Mouse (Mus musculus) spleen, adult 18-20 months (tissue): ENCODE results near the gene Ccdc162.

Experiments used
- DNase-seq, 2 experiments: peaks; one replicate each; pipeline ENCODE4 v3.0.0; 2022; ENCODE audit warnings: mixed read lengths in 2 of 2

The Ccdc162 gene

GRCm38 (mm10) chr10:41716029-41716897, at the start of gene Ccdc162:
Gene Ccdc162, minus strand, starts transcription at chr10:41716634.
- DNase-seq: no peak

DNA sequence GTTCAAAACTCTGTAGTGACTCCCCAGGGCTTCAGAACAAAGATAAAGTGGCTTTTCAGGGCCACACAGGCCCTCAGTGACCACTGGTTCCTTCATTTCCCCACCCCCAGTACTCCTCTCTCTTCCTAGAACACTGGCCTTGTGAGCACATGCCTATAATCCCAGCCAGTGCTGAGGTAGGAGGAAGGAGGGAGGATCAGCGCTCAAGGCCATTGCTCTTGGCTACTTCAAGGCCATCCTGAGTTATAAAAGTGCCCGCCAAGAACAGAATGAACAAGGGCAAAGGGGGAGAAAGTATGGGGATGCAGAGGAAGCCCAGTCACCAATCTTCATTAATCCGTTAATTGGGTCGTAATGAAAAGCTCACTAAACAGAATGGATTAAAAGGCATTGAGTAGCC, 49.2 kb upstream of the Ccdc162 start:
- no peak for DNase-seq

DNA sequence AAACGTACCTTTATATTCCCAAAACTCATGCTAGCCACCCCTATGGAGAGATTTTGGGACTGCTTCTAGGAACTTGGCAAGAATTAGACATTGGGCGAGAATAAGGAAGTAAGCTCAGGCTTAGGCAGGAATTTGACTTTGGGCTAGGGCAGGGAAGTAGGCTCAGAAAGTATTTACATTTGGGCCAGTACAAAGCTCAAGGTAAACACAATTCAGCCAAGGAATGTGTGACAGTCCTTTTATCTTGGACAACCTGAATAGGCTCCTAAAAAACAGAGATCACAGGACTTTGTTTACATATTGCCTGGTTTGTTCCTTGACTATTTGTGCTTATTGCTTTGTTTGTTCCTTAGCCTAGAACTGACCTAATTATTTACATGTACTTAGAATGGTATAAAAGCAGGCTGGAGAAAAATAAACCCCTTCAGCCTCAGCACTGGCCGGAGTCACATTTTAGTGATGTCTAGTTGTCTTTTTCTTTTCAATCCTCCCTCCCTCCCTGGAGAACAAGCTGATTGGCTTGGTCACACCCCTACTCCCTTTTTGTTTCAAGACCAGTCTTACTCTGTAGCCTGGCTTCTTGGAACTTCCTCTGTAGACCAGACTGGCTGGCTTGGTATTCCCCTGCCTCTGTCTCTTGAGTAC, 47.4 kb upstream of the Ccdc162 start:
- DNase-seq: no peak

- DNase-seq: no peak
Observed at GRCm38 (mm10) chr10:41760866-41761265, 44.4 kb upstream of the Ccdc162 start.

GRCm38 (mm10) chr10:41758041-41758440, 41.6 kb upstream of the Ccdc162 start:
- no peak for DNase-seq

GRCm38 (mm10) chr10:41757226-41757625, 40.8 kb upstream of the Ccdc162 start:
- DNase-seq: no peak

- no peak for DNase-seq
Observed at GRCm38 (mm10) chr10:41751867-41752480, 35.5 kb upstream of the Ccdc162 start.

DNA sequence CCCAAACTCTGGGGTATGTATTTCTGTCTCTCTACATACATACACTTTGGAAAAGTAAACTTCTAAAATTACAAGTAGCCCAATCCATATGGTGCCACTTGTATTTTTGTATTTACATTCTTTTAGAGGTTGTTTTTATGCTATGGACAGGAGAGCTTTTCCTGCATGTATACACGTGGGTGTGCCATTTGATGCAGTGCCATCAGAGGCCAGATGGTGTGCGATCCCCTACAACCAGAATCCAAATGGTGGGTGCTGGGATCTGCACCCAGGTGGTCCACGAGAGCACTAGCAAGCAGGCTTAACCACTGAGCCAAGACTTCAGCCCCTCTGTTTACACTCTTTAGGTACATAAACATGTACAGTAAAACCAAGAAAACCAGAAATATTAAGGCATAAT, 32.9 kb upstream of the Ccdc162 start:
- DNase-seq: no peak

- no peak for DNase-seq
Observed at GRCm38 (mm10) chr10:41746554-41746953, 30.1 kb upstream of the Ccdc162 start.

GRCm38 (mm10) chr10:41744006-41744405, 27.6 kb upstream of the Ccdc162 start:
- no peak for DNase-seq

- no peak for DNase-seq
Observed at GRCm38 (mm10) chr10:41740221-41740620, 23.8 kb upstream of the Ccdc162 start.

GRCm38 (mm10) chr10:41737245-41737644, 20.8 kb upstream of the Ccdc162 start:
- DNase-seq: no peak

DNA sequence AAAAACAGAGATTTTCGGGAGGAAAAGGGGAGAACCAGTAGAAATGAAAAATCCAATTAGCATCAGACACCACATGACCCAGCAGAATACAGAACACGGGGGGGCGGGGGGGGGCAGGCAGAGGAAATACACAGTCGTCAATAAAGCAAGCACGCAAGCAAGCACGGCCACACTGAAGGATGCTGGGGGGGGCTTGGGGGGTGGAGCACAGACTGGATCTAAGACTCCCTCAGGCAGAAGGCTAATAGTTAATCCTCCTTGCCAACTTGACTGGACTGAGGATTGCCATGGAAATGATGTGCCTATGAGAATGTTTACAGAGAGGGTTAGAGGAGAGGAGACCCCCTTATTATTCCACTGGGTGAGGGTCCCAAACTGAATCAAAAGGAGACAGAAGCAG, 19.0 kb upstream of the Ccdc162 start:
- no peak for DNase-seq

DNA sequence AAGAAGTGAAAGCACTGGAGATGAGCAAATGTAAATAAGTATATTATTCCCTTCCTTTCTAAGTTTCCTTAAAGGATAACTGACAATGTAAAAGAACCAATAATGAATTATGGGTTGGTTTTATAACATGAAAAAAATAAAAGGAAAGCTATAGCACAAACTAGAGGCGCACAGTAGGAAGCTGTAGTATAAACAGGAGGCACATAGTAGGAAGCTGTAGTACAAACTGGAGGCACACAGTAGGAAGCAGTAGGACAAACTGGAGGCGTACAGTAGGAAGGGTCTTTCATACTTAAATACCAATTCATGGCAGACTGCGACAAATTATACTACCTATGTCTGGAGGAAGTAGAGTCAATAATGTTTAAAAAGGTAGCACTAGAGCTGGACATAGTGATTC, 16.8 kb upstream of the Ccdc162 start:
- no peak for DNase-seq

GRCm38 (mm10) chr10:41731932-41732331, 15.5 kb upstream of the Ccdc162 start:
- no peak for DNase-seq

DNA sequence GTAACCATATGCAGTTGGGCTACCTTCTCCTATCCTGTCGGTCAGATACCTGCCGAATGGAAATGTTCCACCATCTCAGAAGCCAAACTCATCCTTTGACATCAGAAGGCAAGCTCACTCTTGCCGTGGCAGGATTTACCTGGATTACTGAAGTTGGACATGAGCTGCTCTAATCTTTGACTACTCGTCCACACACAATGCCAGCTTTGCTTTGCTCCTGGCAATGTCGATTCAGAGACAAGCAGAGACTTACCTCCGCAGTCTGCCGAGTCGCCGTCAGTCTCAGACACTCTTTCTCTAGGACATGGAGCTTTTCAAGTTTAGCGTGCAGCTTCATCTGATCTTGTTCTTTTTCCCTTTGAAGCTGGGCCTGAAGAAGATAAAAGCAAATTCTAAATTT, 14.3 kb upstream of the Ccdc162 start:
- no peak for DNase-seq

- DNase-seq: no peak
Observed at GRCm38 (mm10) chr10:41726215-41726614, 9.8 kb upstream of the Ccdc162 start.

DNA sequence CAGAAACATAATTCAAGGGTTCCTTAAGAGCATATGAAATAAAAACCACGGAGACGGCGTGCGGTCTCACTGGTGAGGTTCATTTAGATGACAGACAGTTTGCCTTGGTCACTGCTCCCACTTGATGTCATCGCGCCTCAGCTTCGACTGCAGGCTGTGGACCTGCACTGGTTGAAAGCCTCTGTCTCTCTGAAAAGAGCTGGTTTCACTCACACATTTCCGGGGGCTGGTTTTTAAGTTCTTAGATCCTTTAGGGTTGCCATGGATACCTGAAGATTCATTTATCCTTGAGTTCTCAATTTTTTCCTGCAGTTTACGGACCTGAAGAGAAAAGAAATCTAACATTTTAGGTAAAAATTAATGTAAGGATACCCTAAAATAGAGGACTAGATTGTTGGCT, 3.2 kb upstream of the Ccdc162 start:
- DNase-seq: no peak

GRCm38 (mm10) chr10:41715557-41715956, 877 bp downstream of the Ccdc162 start:
- no peak for DNase-seq

DNA sequence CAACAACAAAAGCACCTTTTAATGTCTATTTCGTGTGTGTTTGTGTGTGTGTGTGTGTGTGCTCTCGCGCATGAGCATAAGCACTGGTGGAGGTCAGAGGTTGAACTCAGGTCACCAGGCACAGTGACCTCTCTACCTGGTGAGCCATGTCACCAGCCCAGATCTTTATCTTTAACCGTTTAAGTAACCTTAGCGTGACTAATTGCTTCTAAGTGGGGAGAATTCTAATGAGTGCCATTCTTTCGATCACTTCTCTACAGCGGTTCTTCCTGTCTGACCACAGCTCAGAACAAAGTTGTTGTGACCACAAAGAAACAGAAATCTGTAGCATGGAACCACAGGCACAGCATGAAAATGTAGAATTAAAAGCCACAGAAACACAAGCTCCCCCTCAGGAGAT, 5.0 kb downstream of the Ccdc162 start:
- DNase-seq: no peak

GRCm38 (mm10) chr10:41710773-41711172, 5.7 kb downstream of the Ccdc162 start:
- no peak for DNase-seq

DNA sequence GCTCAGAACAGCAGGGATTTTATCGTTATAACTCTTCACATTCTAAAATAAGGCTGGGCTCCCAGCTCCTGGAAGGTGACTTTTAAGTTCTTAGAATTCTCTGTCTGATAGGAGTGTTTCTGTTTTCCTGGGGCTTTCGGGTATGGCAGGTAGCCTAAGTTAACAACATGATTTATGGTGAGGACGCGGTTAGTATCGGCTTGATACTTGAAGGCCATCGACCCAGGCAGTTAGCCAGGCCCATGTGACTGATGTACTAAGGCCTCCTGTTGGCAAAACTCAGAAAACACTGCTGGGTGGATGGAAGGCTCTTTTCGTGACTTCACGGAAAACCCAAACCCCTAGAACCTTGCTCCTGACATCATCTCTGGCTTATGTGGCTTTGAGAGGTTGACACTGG, 7.1 kb downstream of the Ccdc162 start:
- no peak for DNase-seq

DNA sequence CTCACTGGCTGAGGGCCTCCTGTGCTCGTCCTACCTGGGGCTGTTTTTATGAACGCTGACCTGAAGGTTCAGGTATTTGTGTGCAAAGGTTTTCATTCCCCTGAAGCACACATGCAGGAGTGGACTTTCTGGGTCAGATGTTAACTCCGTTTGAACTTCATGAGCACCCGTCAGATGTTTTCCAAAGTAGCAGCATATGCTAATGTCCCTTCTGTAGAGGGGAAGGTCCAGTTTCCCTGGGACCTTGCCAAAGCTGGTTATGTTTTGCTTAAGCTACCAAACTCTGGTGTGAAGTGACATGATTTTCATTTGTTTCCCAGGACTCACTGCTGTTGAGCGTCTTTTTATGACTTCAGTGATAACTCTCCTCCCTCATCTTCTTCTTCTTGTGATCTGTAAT, 16.8 kb downstream of the Ccdc162 start:
- no peak for DNase-seq

- DNase-seq: no peak
Observed at GRCm38 (mm10) chr10:41697040-41697439, 19.4 kb downstream of the Ccdc162 start.
